Mouse (Mus musculus) embryonic facial prominence, embryonic 10.5 days (tissue): Measurements from ENCODE around the gene Vsig10l. TPM values are rescaled to one million over a fixed set of nuclear protein-coding genes. Genes with fewer than 3 reads are reported as not detected.

ENCODE experiments used
- DNase-seq: peaks from one replicate; pipeline ENCODE4 v3.0.0-alpha.2; 2017; ENCODE audit warnings: low spot score
- H3K27ac ChIP-seq: fragments of 300-500 bp; sonication (generic); replicated peaks from 2 replicates; pipeline ENCODE4 v1.5.1; 2016; ENCODE audit warnings: mild to moderate bottlenecking
- H3K27me3 ChIP-seq: fragments of 300-500 bp; sonication (generic); replicated peaks from 2 replicates; pipeline ENCODE4 v1.6.1; 2016; ENCODE audit warnings: low read depth, mild to moderate bottlenecking; ENCODE audit not compliant: poor library complexity, severe bottlenecking
- H3K36me3 ChIP-seq: fragments of 300-500 bp; sonication (generic); replicated peaks from 2 replicates; pipeline ENCODE4 v1.6.1; 2016; ENCODE audit warnings: mild to moderate bottlenecking, moderate library complexity
- H3K4me1 ChIP-seq: fragments of 300-500 bp; sonication (generic); 2 replicates; pipeline ENCODE4 v1.6.1; 2016
- H3K4me3 ChIP-seq: fragments of 300-500 bp; sonication (generic); 2 replicates; pipeline ENCODE4 v1.5.1; 2016; ENCODE audit warnings: mild to moderate bottlenecking, moderate library complexity
- H3K9me3 ChIP-seq: fragments of 300-500 bp; sonication (generic); 2 replicates; pipeline ENCODE4 v1.6.1; 2016; ENCODE audit warnings: mild to moderate bottlenecking
- WGBS: fragments of 180-500 bp; shearing (Covaris S2); methylation state at CpG from one replicate; pipeline ENCODE4 v1.1.7; 2016; 5-methylcytosine and 5-hydroxymethylcytosine counted together
- polyA plus RNA-seq: library from polyadenylated mRNA; unstranded; fragments of >200 nt; fragmentation: Nextera tagmentation; extraction: Ambion mirVana; gene quantifications from 2 replicates; pipeline ENCODE4 v1.2.1, GENCODE M21; 2016

Vsig10l gene
- polyA plus RNA-seq: 1.2 and 2.3 TPM in 2 replicates

GRCm38 (mm10) chr7:43462851-43463250, at the start of gene Vsig10l:
Gene Vsig10l, plus strand, starts transcription at chr7:43463151.
- Histone ChIP-seq H3K4me3 (no peak within 1 kb of the TSS), H3K27ac (no peak within 1 kb of the TSS), H3K4me1 (peaks cover 18% of the 10 kb centered on the region), H3K27me3 (peaks cover 54% of the 10 kb centered on the region), H3K9me3 (0 out of 2 replicates have a peak, but pooled peaks cover 2% of the 10 kb centered on the region), H3K36me3 (peaks cover 2% of the 10 kb centered on the region; the same call in 1 of the 2 replicates)
- 72% methylated on average over 4 of the region's 4 CpGs for WGBS
- DNase-seq: no peak

GRCm38 (mm10) chr7:43417298-43417697, 45.7 kb upstream of the Vsig10l start:
- no peak overlapping the region for H3K27ac ChIP-seq
- no peaks in the 10 kb centered on the region; the same call in 1 of the 2 replicates for H3K4me1 ChIP-seq
- 86% methylated on average over 10 of the region's 10 CpGs for WGBS
- H3K9me3 ChIP-seq: peaks cover 11% of the 10 kb centered on the region
- H3K27me3 ChIP-seq: no peaks in the 10 kb centered on the region
- no peak overlapping the region for H3K4me3 ChIP-seq
- peak; percentile 13 for DNase-seq
- no peaks in the 10 kb centered on the region for H3K36me3 ChIP-seq

GRCm38 (mm10) chr7:43422995-43423617, 39.8 kb upstream of the Vsig10l start:
- Histone ChIP-seq H3K9me3 (0 out of 2 replicates have a peak, but pooled peaks cover 2% of the 10 kb centered on the region), H3K27ac (no peak overlapping the region)
- 12% methylated on average over 11 of the region's 11 CpGs for WGBS

DNA sequence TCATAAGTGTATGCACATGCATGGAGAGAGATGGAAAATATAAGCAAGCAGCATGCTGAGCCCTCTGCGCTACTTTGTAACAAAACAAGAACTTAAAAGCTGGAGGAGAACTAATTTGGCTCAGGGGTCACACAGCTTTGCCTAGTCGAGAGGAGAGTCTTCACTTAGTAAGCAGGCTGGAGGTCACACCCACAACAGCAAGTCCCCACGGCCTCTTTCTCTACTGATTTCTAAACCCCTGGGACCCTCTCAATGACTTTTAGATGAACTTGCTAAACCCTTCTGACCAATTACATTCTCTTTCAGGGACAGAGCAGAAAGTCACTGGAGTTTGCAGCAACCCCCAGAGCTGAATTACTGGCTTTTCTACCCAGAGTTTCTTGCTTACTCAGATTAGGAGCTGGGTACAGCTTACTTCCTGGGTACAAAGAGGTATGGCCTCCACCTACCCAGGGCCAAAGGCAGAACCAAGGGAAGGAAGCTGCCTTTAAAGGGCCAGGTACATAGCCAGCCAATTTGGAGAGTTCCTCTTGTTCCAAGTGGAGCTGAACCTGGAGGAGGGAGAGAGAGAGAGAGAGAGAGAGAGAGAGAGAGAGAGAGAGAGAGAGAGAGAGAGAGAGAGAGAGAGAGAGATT, 38.8 kb upstream of the Vsig10l start:
- DNase-seq: no peak
- H3K9me3 ChIP-seq: no peaks in the 10 kb centered on the region
- H3K4me3 ChIP-seq: no peak overlapping the region
- no peak overlapping the region for H3K27ac ChIP-seq
- 0 out of 2 replicates have a peak, but pooled peaks cover 7% of the 10 kb centered on the region for H3K4me1 ChIP-seq
- no peaks in the 10 kb centered on the region for H3K36me3 ChIP-seq
- 66% methylated on average over 3 of the region's 3 CpGs for WGBS
- H3K27me3 ChIP-seq: no peaks in the 10 kb centered on the region

More at GRCm38 (mm10) chr7:43422995-43423617, 39.8 kb upstream of the Vsig10l start:
- no peaks in the 10 kb centered on the region for H3K36me3 ChIP-seq
- H3K27me3 ChIP-seq: no peaks in the 10 kb centered on the region
- peak; percentile 83 for DNase-seq
- peak overlapping the region; percentile 27; the same call in 1 of the 2 replicates for H3K4me3 ChIP-seq
- 0 out of 2 replicates have a peak, but pooled peaks cover 7% of the 10 kb centered on the region for H3K4me1 ChIP-seq

- no peaks in the 10 kb centered on the region for H3K36me3 ChIP-seq
- H3K9me3 ChIP-seq: no peaks in the 10 kb centered on the region
- H3K4me3 ChIP-seq: no peak within 1 kb of the TSS
- H3K4me1 ChIP-seq: 0 out of 2 replicates have a peak, but pooled peaks cover 7% of the 10 kb centered on the region
- DNase-seq: no peak
- no peaks in the 10 kb centered on the region for H3K27me3 ChIP-seq
- H3K27ac ChIP-seq: no peak within 1 kb of the TSS
- WGBS: 83% methylated on average over 8 of the region's 8 CpGs
These were observed 35.5 kb upstream of the Vsig10l start, which contains the start of gene Lim2 for GRCm38 (mm10) chr7:43427406-43427805. Gene Lim2, plus strand, starts transcription at chr7:43427670.

DNA sequence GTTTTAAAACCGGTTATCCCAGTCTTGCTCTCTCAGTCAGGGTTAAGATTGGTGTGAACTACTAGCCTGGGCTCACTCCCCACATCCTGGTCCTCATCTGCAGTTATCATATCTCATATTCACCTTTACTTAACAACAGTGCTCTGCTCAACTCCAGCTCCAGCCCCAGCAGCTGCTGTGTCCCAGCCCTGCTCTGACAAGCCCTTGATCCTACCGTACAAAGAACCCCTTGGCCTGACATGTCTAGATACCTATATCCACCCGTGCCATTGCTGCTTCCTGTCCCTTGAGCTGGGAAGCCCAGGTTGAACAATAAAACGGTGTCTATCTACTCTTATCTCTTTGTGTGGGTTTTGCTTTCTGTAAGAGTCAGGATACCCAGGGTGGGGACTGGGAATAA, 33.5 kb upstream of the Vsig10l start:
- 58% methylated on average over 4 of the region's 4 CpGs for WGBS
- Histone ChIP-seq H3K4me3 (no peak overlapping the region), H3K27me3 (no peaks in the 10 kb centered on the region), H3K4me1 (no peaks in the 10 kb centered on the region), H3K9me3 (no peaks in the 10 kb centered on the region), H3K36me3 (no peaks in the 10 kb centered on the region), H3K27ac (no peak overlapping the region)
- DNase-seq: no peak

- no peak overlapping the region for H3K27ac ChIP-seq
- no peaks in the 10 kb centered on the region for H3K27me3 ChIP-seq
- H3K9me3 ChIP-seq: no peaks in the 10 kb centered on the region
- no peaks in the 10 kb centered on the region for H3K4me1 ChIP-seq
- 82% methylated on average over 4 of the region's 4 CpGs for WGBS
- no peaks in the 10 kb centered on the region for H3K36me3 ChIP-seq
- no peak overlapping the region for H3K4me3 ChIP-seq
- no peak for DNase-seq
These were observed 30.1 kb upstream of the Vsig10l start for GRCm38 (mm10) chr7:43432891-43433290.

DNA sequence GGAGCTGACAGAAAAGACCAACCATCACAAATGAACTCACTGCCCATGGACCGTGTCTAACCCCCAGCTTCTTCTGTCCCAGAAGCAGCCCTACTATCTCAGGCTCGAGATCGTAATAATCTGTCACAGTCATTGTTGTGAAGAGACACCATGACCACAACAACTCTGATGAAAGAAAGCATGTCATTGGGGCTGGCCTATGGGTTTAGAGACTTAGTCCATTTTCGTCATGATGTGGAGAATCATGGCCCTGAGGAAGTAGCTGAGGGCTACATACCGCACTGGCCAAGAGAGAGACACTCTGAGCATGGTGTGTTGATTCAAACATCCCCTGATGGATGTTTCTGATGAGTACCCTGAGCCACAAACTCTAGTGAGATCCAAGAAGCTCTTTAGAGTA, 28.3 kb upstream of the Vsig10l start:
- no peaks in the 10 kb centered on the region for H3K9me3 ChIP-seq
- no peak for DNase-seq
- WGBS: 93% methylated on average over 5 of the region's 5 CpGs
- H3K36me3 ChIP-seq: no peaks in the 10 kb centered on the region
- no peaks in the 10 kb centered on the region for H3K4me1 ChIP-seq
- no peaks in the 10 kb centered on the region for H3K27me3 ChIP-seq
- H3K4me3 ChIP-seq: no peak overlapping the region
- H3K27ac ChIP-seq: no peak overlapping the region

- no peaks in the 10 kb centered on the region for H3K36me3 ChIP-seq
- H3K4me3 ChIP-seq: no peak within 1 kb of the TSS
- H3K27me3 ChIP-seq: no peaks in the 10 kb centered on the region
- no peak for DNase-seq
- 82% methylated on average over 10 of the region's 10 CpGs for WGBS
- H3K9me3 ChIP-seq: no peaks in the 10 kb centered on the region
- H3K4me1 ChIP-seq: no peaks in the 10 kb centered on the region
- no peak within 1 kb of the TSS for H3K27ac ChIP-seq
These were observed 26.4 kb upstream of the Vsig10l start, which contains the start of gene Nkg7 for GRCm38 (mm10) chr7:43436341-43437255. Gene Nkg7, plus strand, starts transcription at chr7:43437073.

DNA sequence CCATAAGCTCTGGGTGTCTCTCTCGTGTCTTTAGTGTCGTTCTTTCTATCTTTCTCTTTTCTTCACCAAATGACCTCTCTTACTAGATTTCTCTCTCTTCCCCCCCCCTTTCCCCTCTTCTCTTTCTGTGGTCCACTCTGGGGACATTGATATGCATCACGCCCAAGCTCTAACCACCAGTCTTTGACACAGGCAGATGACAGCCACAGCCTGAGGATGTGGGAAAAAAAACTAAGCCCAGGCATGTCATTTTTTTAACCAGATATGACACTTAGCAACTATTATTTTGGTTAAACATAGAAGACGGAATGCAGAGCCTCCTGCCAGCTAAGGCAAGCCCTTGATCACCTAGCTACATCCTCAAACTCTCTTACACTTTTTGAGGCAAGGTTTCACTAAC, 24.3 kb upstream of the Vsig10l start:
- Histone ChIP-seq H3K4me1 (peaks cover 8% of the 10 kb centered on the region), H3K27ac (no peak overlapping the region), H3K36me3 (no peaks in the 10 kb centered on the region), H3K4me3 (no peak overlapping the region), H3K27me3 (no peaks in the 10 kb centered on the region), H3K9me3 (no peaks in the 10 kb centered on the region)
- DNase-seq: no peak
- 83% methylated on average over 4 of the region's 4 CpGs for WGBS

GRCm38 (mm10) chr7:43440482-43440881, 22.5 kb upstream of the Vsig10l start, which contains the start of gene Cldnd2:
Gene Cldnd2, plus strand, starts transcription at chr7:43440782.
- no peaks in the 10 kb centered on the region for H3K9me3 ChIP-seq
- H3K27me3 ChIP-seq: no peaks in the 10 kb centered on the region
- H3K4me3 ChIP-seq: no peak within 1 kb of the TSS
- H3K36me3 ChIP-seq: no peaks in the 10 kb centered on the region
- WGBS: 83% methylated on average over 6 of the region's 6 CpGs
- peaks cover 19% of the 10 kb centered on the region for H3K4me1 ChIP-seq
- DNase-seq: no peak
- no peak within 1 kb of the TSS for H3K27ac ChIP-seq

DNA sequence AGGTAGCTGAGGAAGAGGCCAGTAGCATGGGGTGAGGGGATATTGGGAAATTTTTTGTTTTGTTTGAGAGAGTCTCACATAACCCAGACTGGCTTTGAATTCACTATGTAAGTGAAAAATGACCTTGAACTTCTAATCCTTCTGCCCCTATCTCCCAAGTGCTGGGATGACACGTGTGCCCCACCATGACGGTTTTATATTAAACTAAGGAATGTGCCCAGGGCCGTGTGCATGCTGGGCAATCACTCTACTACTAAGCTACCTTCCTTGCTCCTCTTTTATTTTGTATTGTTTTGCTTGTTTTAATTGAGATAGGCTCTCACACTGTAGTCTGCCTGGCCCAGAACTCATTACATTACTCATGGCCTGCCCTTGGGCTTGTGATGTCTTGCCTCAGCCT, 21.9 kb upstream of the Vsig10l start:
- Histone ChIP-seq H3K27me3 (no peaks in the 10 kb centered on the region), H3K4me3 (no peak overlapping the region), H3K27ac (no peak overlapping the region), H3K4me1 (peaks cover 19% of the 10 kb centered on the region), H3K9me3 (no peaks in the 10 kb centered on the region), H3K36me3 (no peaks in the 10 kb centered on the region)
- WGBS: 74% methylated on average over 3 of the region's 3 CpGs
- no peak for DNase-seq
